Mouse (Mus musculus) hindbrain, embryonic 12.5 days (tissue): ENCODE measurements around the gene Olfr1278. TPM values are rescaled to one million over a fixed set of nuclear protein-coding genes. Genes with fewer than 3 reads are reported as not detected.
"Not testable (repeated sequence)": the region's sequence is repeated elsewhere in the genome, so short reads cannot be mapped to it uniquely, and the experiment has no call there.

Experiments
- ATAC-seq: fragments of 200-750 bp; cut with Nextera tagmentation; 2 replicates; pipeline ENCODE4 v1.8.0; 2017; ENCODE audit warnings: moderate TSS enrichment; ENCODE audit not compliant: low FRiP score
- H3K27ac ChIP-seq: fragments of 300-500 bp; sonication (generic); 2 replicates; pipeline ENCODE4 v1.5.1; 2016; ENCODE audit warnings: mild to moderate bottlenecking
- H3K27me3 ChIP-seq: fragments of 300-500 bp; sonication (generic); 2 replicates; pipeline ENCODE4 v1.6.1; 2016; ENCODE audit warnings: mild to moderate bottlenecking
- H3K36me3 ChIP-seq: fragments of 300-500 bp; sonication (generic); 2 replicates; pipeline ENCODE4 v1.6.1; 2016; ENCODE audit warnings: mild to moderate bottlenecking
- H3K4me1 ChIP-seq: fragments of 300-500 bp; sonication (generic); 2 replicates; pipeline ENCODE4 v1.6.1; 2016
- H3K4me2 ChIP-seq: fragments of 300-500 bp; sonication (generic); replicated peaks from 2 replicates; pipeline ENCODE4 v1.6.1; 2016; ENCODE audit warnings: mild to moderate bottlenecking
- H3K4me3 ChIP-seq: fragments of 300-500 bp; sonication (generic); 2 replicates; pipeline ENCODE4 v1.5.1; 2016; ENCODE audit warnings: mild to moderate bottlenecking
- H3K9ac ChIP-seq: fragments of 300-500 bp; sonication (generic); 2 replicates; pipeline ENCODE4 v1.6.1; 2016; ENCODE audit warnings: mild to moderate bottlenecking, moderate library complexity
- H3K9me3 ChIP-seq: fragments of 300-500 bp; sonication (generic); replicated peaks from 2 replicates; pipeline ENCODE4 v1.6.1; 2016; ENCODE audit warnings: mild to moderate bottlenecking
- WGBS: fragments of 180-500 bp; shearing (Covaris S2); methylation state at CpG from one replicate; pipeline ENCODE4 v1.1.7; 2016; 5-methylcytosine and 5-hydroxymethylcytosine counted together
- polyA plus RNA-seq: library from polyadenylated mRNA; unstranded; fragments of >200 nt; fragmentation: Nextera tagmentation; extraction: Ambion mirVana; gene quantifications from 2 replicates; pipeline ENCODE4 v1.2.1, GENCODE M21; 2016

Olfr1278 gene
- not detected in 2 replicates for polyA plus RNA-seq

GRCm38 (mm10) chr2:111289836-111290235 lies at the start of gene Olfr1278:
Gene Olfr1278, plus strand, starts transcription at chr2:111290136.
- Histone ChIP-seq H3K4me3 (no peak within 1 kb of the TSS), H3K4me1 (no peaks in the 10 kb centered on the region), H3K27me3 (no peaks in the 10 kb centered on the region), H3K36me3 (no peaks in the 10 kb centered on the region), H3K9ac (no peak within 1 kb of the TSS), H3K9me3 (no peaks in the 10 kb centered on the region), H3K27ac (no peak within 1 kb of the TSS), H3K4me2 (no peak within 1 kb of the TSS)
- ATAC-seq: no peak

GRCm38 (mm10) chr2:111254216-111254615 lies 35.7 kb upstream of the Olfr1278 start, which contains the start of gene Olfr1276:
Gene Olfr1276, plus strand, starts transcription at chr2:111254516.
- no peak for ATAC-seq
- H3K27me3 ChIP-seq: no peaks in the 10 kb centered on the region
- H3K9ac ChIP-seq: no peak within 1 kb of the TSS
- no peak within 1 kb of the TSS for H3K27ac ChIP-seq
- no peak within 1 kb of the TSS for H3K4me3 ChIP-seq
- no peaks in the 10 kb centered on the region for H3K4me1 ChIP-seq
- no peak within 1 kb of the TSS for H3K4me2 ChIP-seq
- H3K36me3 ChIP-seq: no peaks in the 10 kb centered on the region
- no peaks in the 10 kb centered on the region for H3K9me3 ChIP-seq

- no peaks in the 10 kb centered on the region for H3K27me3 ChIP-seq
- H3K9me3 ChIP-seq: no peaks in the 10 kb centered on the region
- no peak within 1 kb of the TSS for H3K4me3 ChIP-seq
- WGBS: 89% methylated on average over 2 of the region's 2 CpGs
- H3K27ac ChIP-seq: no peak within 1 kb of the TSS
- H3K4me1 ChIP-seq: no peaks in the 10 kb centered on the region
- H3K9ac ChIP-seq: no peak within 1 kb of the TSS
- ATAC-seq: no peak
- no peaks in the 10 kb centered on the region for H3K36me3 ChIP-seq
- H3K4me2 ChIP-seq: no peak within 1 kb of the TSS
These were observed 15.9 kb upstream of the Olfr1278 start, which contains the start of gene Olfr1277 for GRCm38 (mm10) chr2:111274006-111274405. Gene Olfr1277, minus strand, starts transcription at chr2:111274106.

GRCm38 (mm10) chr2:111298541-111298940 lies 8.6 kb downstream of the Olfr1278 start:
- Histone ChIP-seq H3K4me1 (no peaks in the 10 kb centered on the region), H3K9me3 (no peaks in the 10 kb centered on the region), H3K4me2 (no peak overlapping the region), H3K27me3 (no peaks in the 10 kb centered on the region), H3K27ac (no peak overlapping the region), H3K4me3 (no peak overlapping the region), H3K36me3 (no peaks in the 10 kb centered on the region), H3K9ac (no peak overlapping the region)
- no peak for ATAC-seq

GRCm38 (mm10) chr2:111300374-111300773 lies 10.4 kb downstream of the Olfr1278 start, which contains the start of gene Olfr1279:
Gene Olfr1279, plus strand, starts transcription at chr2:111300635.
- no peaks in the 10 kb centered on the region for H3K36me3 ChIP-seq
- H3K4me2 ChIP-seq: no peak within 1 kb of the TSS
- ATAC-seq: no peak
- H3K4me1 ChIP-seq: no peaks in the 10 kb centered on the region
- no peak within 1 kb of the TSS for H3K9ac ChIP-seq
- no peak within 1 kb of the TSS for H3K4me3 ChIP-seq
- H3K27ac ChIP-seq: no peak within 1 kb of the TSS
- H3K27me3 ChIP-seq: no peaks in the 10 kb centered on the region
- H3K9me3 ChIP-seq: no peaks in the 10 kb centered on the region

GRCm38 (mm10) chr2:111313717-111314116 lies 23.8 kb downstream of the Olfr1278 start, which contains the start of gene Olfr1280:
Gene Olfr1280, plus strand, starts transcription at chr2:111314017.
- Histone ChIP-seq H3K27ac (no peak within 1 kb of the TSS), H3K27me3 (no peaks in the 10 kb centered on the region), H3K4me2 (no peak within 1 kb of the TSS), H3K9ac (no peak within 1 kb of the TSS), H3K36me3 (no peaks in the 10 kb centered on the region), H3K9me3 (no peaks in the 10 kb centered on the region), H3K4me3 (no peak within 1 kb of the TSS), H3K4me1 (no peaks in the 10 kb centered on the region)
- no peak for ATAC-seq

- Histone ChIP-seq H3K4me1 (no peaks in the 10 kb centered on the region), H3K27me3 (no peaks in the 10 kb centered on the region), H3K36me3 (no peaks in the 10 kb centered on the region), H3K4me3 (no peak within 1 kb of the TSS), H3K9me3 (no peaks in the 10 kb centered on the region), H3K27ac (no peak within 1 kb of the TSS), H3K4me2 (no peak within 1 kb of the TSS), H3K9ac (no peak within 1 kb of the TSS)
- WGBS: 69% methylated on average over 2 of the region's 2 CpGs
- no peak for ATAC-seq
These were observed 36.3 kb downstream of the Olfr1278 start, which contains the start of gene Olfr1281 for GRCm38 (mm10) chr2:111326220-111326619. Gene Olfr1281, plus strand, starts transcription at chr2:111326520.

- not testable (repeated sequence) for H3K4me3 ChIP-seq, ATAC-seq, H3K27me3 ChIP-seq, H3K36me3 ChIP-seq, H3K27ac ChIP-seq, H3K4me1 ChIP-seq, H3K4me2 ChIP-seq, H3K9me3 ChIP-seq, H3K9ac ChIP-seq
- 90% methylated on average over 5 of the region's 5 CpGs for WGBS
These were observed 43.8 kb downstream of the Olfr1278 start for GRCm38 (mm10) chr2:111333721-111334120.

- no peaks in the 10 kb centered on the region for H3K27me3 ChIP-seq
- 84% methylated on average over 2 of the region's 2 CpGs for WGBS
- no peak for ATAC-seq
These were observed 46.0 kb downstream of the Olfr1278 start, which contains the start of gene Olfr1282 for GRCm38 (mm10) chr2:111335976-111336375. Gene Olfr1282, minus strand, starts transcription at chr2:111336076.

More at GRCm38 (mm10) chr2:111335976-111336375, 46.0 kb downstream of the Olfr1278 start, which contains the start of gene Olfr1282:
- Histone ChIP-seq H3K4me1 (no peaks in the 10 kb centered on the region), H3K36me3 (no peaks in the 10 kb centered on the region), H3K9me3 (no peaks in the 10 kb centered on the region), H3K9ac (no peak within 1 kb of the TSS), H3K27ac (no peak within 1 kb of the TSS), H3K4me3 (no peak within 1 kb of the TSS), H3K4me2 (no peak within 1 kb of the TSS)

Other genes with a start within 250 kb of the Olfr1278 start
- not detected in 2 replicates for gene Gm13941, start 184.2 kb upstream of the Olfr1278 start, polyA plus RNA-seq
- gene Gm15130, start 137.2 kb upstream of the Olfr1278 start, polyA plus RNA-seq: not detected in 2 replicates
- gene 4930430A15Rik, start 60.5 kb upstream of the Olfr1278 start, polyA plus RNA-seq: not detected in 2 replicates
- not detected in 2 replicates for gene Olfr1275, start 54.9 kb upstream of the Olfr1278 start, polyA plus RNA-seq
- not detected in 2 replicates for gene Olfr1276, start 35.6 kb upstream of the Olfr1278 start, polyA plus RNA-seq
- gene Olfr1277, start 16.0 kb upstream of the Olfr1278 start, polyA plus RNA-seq: not detected in 2 replicates
- not detected in 2 replicates for gene Olfr1279, start 10.5 kb downstream of the Olfr1278 start, polyA plus RNA-seq
- gene Olfr1280, start 23.9 kb downstream of the Olfr1278 start, polyA plus RNA-seq: not detected in 2 replicates
- not detected in 2 replicates for gene Olfr1281, start 36.4 kb downstream of the Olfr1278 start, polyA plus RNA-seq
- gene Olfr1282, start 45.9 kb downstream of the Olfr1278 start, polyA plus RNA-seq: not detected in 2 replicates
- not detected in 2 replicates for gene Olfr1283, start 76.7 kb downstream of the Olfr1278 start, polyA plus RNA-seq
- gene Olfr1284, start 85.4 kb downstream of the Olfr1278 start, polyA plus RNA-seq: not detected in 2 replicates
- gene Olfr1286, start 133.0 kb downstream of the Olfr1278 start, polyA plus RNA-seq: not detected in 2 replicates
- not detected in 2 replicates for gene Olfr1287, start 159.0 kb downstream of the Olfr1278 start, polyA plus RNA-seq
- not detected in 2 replicates for gene Olfr1288, start 184.0 kb downstream of the Olfr1278 start, polyA plus RNA-seq
- not detected in 2 replicates for gene Olfr1289, start 190.7 kb downstream of the Olfr1278 start, polyA plus RNA-seq
- gene Olfr1290, start 203.7 kb downstream of the Olfr1278 start, polyA plus RNA-seq: not detected in 2 replicates
- not detected in 2 replicates for gene Olfr1291-ps1, start 207.0 kb downstream of the Olfr1278 start, polyA plus RNA-seq
- not detected in 2 replicates for gene Olfr1293-ps, start 235.1 kb downstream of the Olfr1278 start, polyA plus RNA-seq